29 mouse cellular contexts compared by ENCODE assay signal in the genomic region with DNA sequence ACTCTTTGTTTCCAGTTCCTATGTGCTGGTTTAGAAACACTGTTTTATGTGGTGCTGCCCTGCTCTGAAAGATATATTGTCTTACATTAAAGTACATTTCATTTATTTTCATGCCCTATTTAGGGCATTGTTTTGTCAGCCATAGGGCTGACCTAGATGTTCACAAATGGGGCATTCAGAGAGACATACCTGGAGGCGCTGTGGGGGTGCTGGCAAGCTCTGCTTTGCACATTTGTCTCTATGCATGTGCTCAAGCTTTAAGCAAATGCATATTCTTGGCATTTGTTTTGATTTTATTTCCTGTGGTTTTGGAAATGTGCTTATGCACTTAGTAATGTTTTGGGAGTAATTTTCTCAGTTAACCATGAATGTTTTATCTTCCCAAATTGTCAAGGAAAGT. TPM values are rescaled to one million over a fixed set of nuclear protein-coding genes. Genes with fewer than 3 reads are reported as not detected.
DNase-seq lines count a peak whose midpoint lies in the region; ATAC-seq and TF ChIP-seq lines count a peak whose summit lies in the region.
"Had no signal": no experiment of that assay in that cellular context is flagged by ENCODE, and none has a peak within 500 bp of the region (broad histone marks: within the 10 kb centered on the region; RNA-seq: fewer than 3 reads in every experiment).

No protein-coding gene starts in this region.

- TF ChIP-seq CTCF in heart, adult 2 months (IDR thresholded peaks at IDR 0.05), result no peak

- TF ChIP-seq POLR2A in heart, adult 2 months (IDR thresholded peaks at IDR 0.05; ENCODE audit: insufficient read depth, low read depth, low read length), result no peak

- WGBS in heart, adult 2 months, result 87% methylated on average over 1 of the region's 1 CpGs

- no peak overlapping the region for H3K9ac ChIP-seq in heart, adult 2 months (ENCODE audit: low read depth, low read length)
- H3K9ac ChIP-seq: forebrain, embryonic 13.5 days; hindbrain, embryonic 14.5 days; kidney, embryonic 15.5 days; limb, embryonic 15.5 days; liver, embryonic 14.5 days; midbrain, embryonic 15.5 days had no signal

- no peak overlapping the region for H3K4me3 ChIP-seq in heart, adult 2 months
- H3K4me3 ChIP-seq: forebrain, embryonic 13.5 days; kidney, embryonic 15.5 days; layer of hippocampus, adult 2 months; limb, embryonic 10.5 days; limb, embryonic 15.5 days; midbrain, embryonic 15.5 days had no signal

- no peak for TF ChIP-seq EP300 in heart, adult 2 months (IDR thresholded peaks at IDR 0.05; ENCODE audit: insufficient read depth, low read depth, low read length)

- H3K79me2 ChIP-seq in heart, adult 2 months (replicated peaks; ENCODE audit: control insufficient read depth, insufficient read depth, low read length), result no peaks in the 10 kb centered on the region

- no peaks in the 10 kb centered on the region for H3K36me3 ChIP-seq in heart, adult 2 months (ENCODE audit: control insufficient read depth, insufficient read depth, low read length)
- H3K36me3 ChIP-seq: kidney, embryonic 15.5 days; limb, embryonic 10.5 days; limb, embryonic 15.5 days; midbrain, embryonic 15.5 days had no signal

- H3K27ac ChIP-seq in heart, adult 2 months, result no peak overlapping the region
- H3K27ac ChIP-seq: forebrain, embryonic 13.5 days; hindbrain, embryonic 14.5 days; kidney, embryonic 15.5 days; layer of hippocampus, adult 2 months; limb, embryonic 10.5 days; limb, embryonic 15.5 days; liver, embryonic 14.5 days; macrophage; midbrain, embryonic 15.5 days had no signal

- no peaks in the 10 kb centered on the region for H3K4me1 ChIP-seq in heart, adult 2 months (ENCODE audit: control insufficient read depth, insufficient read depth, low read length)
- H3K4me1 ChIP-seq: kidney, embryonic 15.5 days; limb, embryonic 10.5 days; limb, embryonic 15.5 days; midbrain, embryonic 15.5 days had no signal

- DNase-seq in frontal cortex, postnatal 14 days (ENCODE audit: low spot score in 2 of 2), result no peak
- peak; percentile 20 for DNase-seq in retina, adult 2 months (ENCODE audit: low read depth, low spot score)
- no peak for DNase-seq in retina, embryonic 14.5 days (ENCODE audit: low spot score)
- peak; percentile 95 for DNase-seq in cerebellum, adult 9-11 months
- DNase-seq in retina, postnatal 1 day, result peak; percentile 71
- DNase-seq in heart, adult 2 months, result no peak
- no peak for DNase-seq in urinary bladder, adult 18-20 months (ENCODE audit: low spot score in 2 of 2)
- DNase-seq: adrenal gland, adult 2 months; adrenal gland, postnatal 36 days; kidney, adult 11 months; kidney, postnatal 25 days; lung, adult 2 months; lung, postnatal 10 days; right cerebral cortex, postnatal 14 days; thymus, postnatal 14 days had no signal

- ATAC-seq in frontal cortex, adult (ENCODE audit: low TSS enrichment), result 0 out of 2 replicates have a peak, but pooled peaks have one; percentile 28
- ATAC-seq: activated CD4-positive, CD25-positive, alpha-beta regulatory T cell, adult 4 months; forebrain, embryonic 13.5 days; inflammation-experienced regulatory T-cells, adult 6 months; midbrain, embryonic 15.5 days had no signal

- no peaks in the 10 kb centered on the region for H3K27me3 ChIP-seq in heart, adult 2 months (ENCODE audit: control insufficient read depth, insufficient read depth, low read length)
- H3K27me3 ChIP-seq: CH12.LX; forebrain, embryonic 13.5 days; kidney, embryonic 15.5 days; limb, embryonic 15.5 days; midbrain, embryonic 15.5 days had no signal

- intact Hi-C loops in heart, adult 2 months (cut with DNase I), result no loop called here

RNA-seq across cellular contexts. Expression of gene Anks1b, which starts 43.8 kb away (rescaled TPM):
- total RNA-seq in heart, adult 2 months (2021), result under 1 TPM; 0.16 to 0.52 TPM
- 0.12 and 0.80 TPM in 2 replicates for polyA plus RNA-seq in heart, adult 2 months (2012; rRNA removed)
- total RNA-seq: megakaryocyte-erythroid progenitor cell, adult 5-6 weeks had no signal
- polyA plus RNA-seq: liver, embryonic 14.5 days; macrophage had no signal

Comparison
In these comparisons a context has a peak if more than half of its experiments do, and no peak if none do; other contexts are left out.
1. DNase-seq: peak in retina, adult 2 months (single experiment), cerebellum, adult 9-11 months (single experiment) and retina, postnatal 1 day (single experiment); none in frontal cortex, postnatal 14 days (0 of 2), retina, embryonic 14.5 days (single experiment), heart, adult 2 months (0 of 2) and urinary bladder, adult 18-20 months (0 of 2).